Mouse (Mus musculus) midbrain, embryonic 16.5 days (tissue): Measurements from ENCODE around the gene Msh4. TPM values are rescaled to one million over a fixed set of nuclear protein-coding genes. Genes with fewer than 3 reads are reported as not detected.
A peak's percentile ranks its signal among the peaks of the same experiment; 100 is the strongest.

ENCODE experiments used
- ATAC-seq: fragments of 200-750 bp; cut with Nextera tagmentation; 2 replicates; pipeline ENCODE4 v1.8.0; 2017; ENCODE audit warnings: moderate TSS enrichment
- H3K27ac ChIP-seq: fragments of 300-500 bp; sonication (generic); 2 replicates; pipeline ENCODE4 v1.5.1; 2014; ENCODE audit warnings: mild to moderate bottlenecking, low read length, mixed read lengths
- H3K27me3 ChIP-seq: fragments of 300-500 bp; sonication (generic); 2 replicates; pipeline ENCODE4 v1.6.1; 2014; ENCODE audit warnings: low read depth, low read length, mixed read lengths; ENCODE audit not compliant: control insufficient read depth, insufficient read depth
- H3K36me3 ChIP-seq: fragments of 300-500 bp; sonication (generic); 2 replicates; pipeline ENCODE4 v1.6.1; 2014; ENCODE audit warnings: mild to moderate bottlenecking, low read length, moderate library complexity, mixed read lengths; ENCODE audit not compliant: control insufficient read depth, insufficient read depth
- H3K4me1 ChIP-seq: fragments of 300-500 bp; sonication (generic); 2 replicates; pipeline ENCODE4 v1.6.1; 2014; ENCODE audit warnings: mild to moderate bottlenecking, low read length, mixed read lengths; ENCODE audit not compliant: control insufficient read depth, insufficient read depth
- H3K4me2 ChIP-seq: fragments of 300-500 bp; sonication (generic); 2 replicates; pipeline ENCODE4 v1.6.1; 2014; ENCODE audit warnings: mild to moderate bottlenecking, low read length, mixed read lengths
- H3K4me3 ChIP-seq: fragments of 300-500 bp; sonication (generic); 2 replicates; pipeline ENCODE4 v1.5.1; 2014; ENCODE audit warnings: low read depth, mild to moderate bottlenecking, low read length, moderate library complexity, mixed read lengths
- H3K9ac ChIP-seq: fragments of 300-500 bp; sonication (generic); 2 replicates; pipeline ENCODE4 v1.6.1; 2014; ENCODE audit warnings: low read depth, low read length, mixed read lengths
- H3K9me3 ChIP-seq: fragments of 300-500 bp; sonication (generic); replicated peaks from 2 replicates; pipeline ENCODE4 v1.6.1; 2014; ENCODE audit warnings: mild to moderate bottlenecking, low read length, mixed read lengths; ENCODE audit not compliant: control insufficient read depth, poor library complexity, severe bottlenecking
- whole genome bisulfite sequencing: fragments of 180-500 bp; shearing (Covaris S2); extraction: QIAGEN DNeasy Blood & Tissue Kit; methylation state at CpG from one replicate; pipeline ENCODE4 v1.1.7; 2014; 5-methylcytosine and 5-hydroxymethylcytosine counted together
- polyA plus RNA-seq: library from polyadenylated mRNA; unstranded; fragments of >200 nt; fragmentation: Nextera tagmentation; extraction: Ambion mirVana; gene quantifications from 2 replicates; pipeline ENCODE4 v1.2.1, GENCODE M21; 2015

Gene Msh4
- polyA plus RNA-seq, 1 experiment from 2014 or later = 0.15 TPM

DNA sequence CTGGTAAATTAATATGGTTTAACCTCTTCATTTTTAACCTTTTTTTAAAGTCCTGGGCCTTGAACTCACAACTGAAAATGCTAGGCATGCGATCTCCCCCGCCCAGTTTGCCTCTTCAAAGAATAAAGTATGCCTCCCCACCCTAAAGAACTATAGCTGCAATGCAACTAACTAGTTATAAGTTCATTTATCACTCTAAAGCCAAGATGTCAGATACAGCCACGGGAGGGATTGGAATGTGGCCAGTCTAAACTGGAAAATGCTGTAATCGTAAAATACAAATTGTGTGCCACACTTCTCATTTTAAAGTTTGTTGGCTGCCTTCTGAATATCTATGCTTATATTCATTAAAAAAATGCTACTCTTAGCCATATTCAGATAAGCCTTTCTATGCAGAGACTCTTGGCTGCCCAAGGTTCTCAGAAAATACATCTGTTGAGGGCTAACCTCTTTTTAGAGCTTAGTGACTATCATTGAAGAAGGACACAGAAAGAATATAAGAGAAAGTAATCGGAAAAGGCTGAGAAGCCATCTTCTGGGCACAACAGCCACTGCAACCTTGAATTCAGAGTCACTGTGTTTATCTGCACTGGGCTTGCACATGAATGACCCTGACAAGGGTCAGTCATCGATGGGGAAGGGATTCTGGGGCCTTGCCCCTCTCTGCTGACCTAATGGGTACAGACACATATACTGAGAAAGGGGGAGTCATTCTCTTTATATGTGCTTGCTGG, 7.7 kb upstream of the Msh4 start:
- peak overlapping the region; percentile 73 for H3K9ac ChIP-seq
- H3K9me3 ChIP-seq = no peaks in the 10 kb centered on the region
- peaks cover 18% of the 10 kb centered on the region for H3K36me3 ChIP-seq
- H3K27me3 ChIP-seq = no peaks in the 10 kb centered on the region
- peak overlapping the region; percentile 92 for H3K27ac ChIP-seq
- peak overlapping the region; percentile 86 for H3K4me3 ChIP-seq
- 61% methylated on average over 6 of the region's 6 CpGs for WGBS
- H3K4me2 ChIP-seq = peak overlapping the region; percentile 70
- peaks cover 32% of the 10 kb centered on the region for H3K4me1 ChIP-seq
- ATAC-seq = no peak

GRCm38 (mm10) chr3:153912546-153913509, 6.9 kb upstream of the Msh4 start, which contains the start of gene Rabggtb:
Rabggtb (minus strand) TSS chr3:153913009.
- peak; percentile 98 for ATAC-seq
- under 1% methylated on average over 64 of the region's 65 CpGs for WGBS
- H3K4me1 ChIP-seq = peaks cover 32% of the 10 kb centered on the region

DNA sequence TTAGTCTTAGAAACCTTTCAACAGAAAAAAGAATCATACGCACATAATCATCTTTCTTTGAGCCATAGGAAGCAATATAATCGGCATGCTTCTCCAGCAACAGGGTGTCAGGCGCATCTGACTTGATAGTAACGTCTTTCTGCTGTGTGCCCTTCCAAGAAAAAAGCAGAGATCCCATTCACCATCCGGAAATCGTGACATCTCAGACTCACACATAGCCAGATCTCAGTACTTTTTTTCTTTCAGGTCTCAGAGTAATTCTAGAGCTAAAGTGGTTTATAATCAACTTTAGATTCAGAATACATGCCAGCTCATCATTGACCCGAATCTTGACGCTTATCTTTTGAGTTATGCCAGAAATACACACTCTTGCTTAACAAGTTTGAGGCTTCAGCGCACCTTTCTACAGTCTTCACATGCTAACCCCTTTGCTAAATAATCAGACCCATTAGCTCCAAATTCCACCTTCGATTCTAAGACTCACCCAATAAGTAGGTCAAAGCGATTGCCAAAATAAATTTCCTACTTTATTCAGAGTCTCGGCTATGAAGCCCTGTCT, 6.0 kb upstream of the Msh4 start:
- peak overlapping the region; percentile 86 for H3K4me3 ChIP-seq
- no peaks in the 10 kb centered on the region for H3K27me3 ChIP-seq
- no peak for ATAC-seq
- H3K4me1 ChIP-seq = peaks cover 32% of the 10 kb centered on the region
- H3K4me2 ChIP-seq = peak overlapping the region; percentile 78
- H3K9ac ChIP-seq = peak overlapping the region; percentile 97
- H3K9me3 ChIP-seq = no peaks in the 10 kb centered on the region
- H3K27ac ChIP-seq = peak overlapping the region; percentile 92
- WGBS = 4% methylated on average over 12 of the region's 12 CpGs
- H3K36me3 ChIP-seq = peaks cover 26% of the 10 kb centered on the region

More at GRCm38 (mm10) chr3:153912546-153913509, 6.9 kb upstream of the Msh4 start, which contains the start of gene Rabggtb:
- Histone ChIP-seq H3K36me3 (peaks cover 26% of the 10 kb centered on the region), H3K9me3 (no peaks in the 10 kb centered on the region), H3K4me3 (peak within 1 kb of the TSS; percentile 86), H3K4me2 (peak within 1 kb of the TSS; percentile 78), H3K27ac (peak within 1 kb of the TSS; percentile 92), H3K27me3 (no peaks in the 10 kb centered on the region), H3K9ac (peak within 1 kb of the TSS; percentile 97)

DNA sequence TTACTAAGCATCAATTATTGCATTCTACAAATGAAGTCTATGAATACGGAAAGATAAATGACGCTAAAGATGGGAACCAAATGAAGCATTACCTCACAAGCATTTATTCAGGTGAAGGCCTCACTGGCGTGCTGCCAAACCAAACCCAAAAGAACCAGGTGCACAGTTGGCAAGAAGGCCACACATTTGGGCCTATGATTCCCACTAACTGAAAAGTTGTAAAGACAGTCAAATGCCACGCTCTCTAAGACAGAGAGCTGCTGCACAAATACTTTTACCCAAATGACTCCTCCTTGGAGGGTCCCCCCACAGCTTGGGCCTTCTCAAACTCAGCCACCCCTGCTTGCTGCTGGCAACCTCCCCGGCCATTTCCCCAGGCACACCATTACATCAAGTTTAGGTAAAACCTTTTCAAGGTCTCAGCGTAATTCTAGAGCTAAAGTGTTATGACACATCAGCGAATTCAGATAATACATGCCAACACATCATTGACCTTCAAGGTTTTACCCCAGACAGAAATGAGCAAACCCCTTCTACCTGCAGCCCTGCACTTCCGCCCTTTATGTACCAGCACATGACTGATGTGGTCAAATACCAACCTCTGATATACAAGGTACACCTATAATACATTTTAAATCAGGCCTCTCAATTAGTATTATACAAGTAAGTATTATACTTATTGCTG, 5.4 kb upstream of the Msh4 start:
- ATAC-seq = no peak
- WGBS = 47% methylated on average over 8 of the region's 8 CpGs
- Histone ChIP-seq H3K27ac (no peak overlapping the region), H3K4me3 (peak overlapping the region; percentile 86), H3K4me1 (peaks cover 32% of the 10 kb centered on the region), H3K36me3 (peaks cover 30% of the 10 kb centered on the region), H3K9ac (peak overlapping the region; percentile 97), H3K9me3 (no peaks in the 10 kb centered on the region), H3K4me2 (peak overlapping the region; percentile 78), H3K27me3 (no peaks in the 10 kb centered on the region)

- Histone ChIP-seq H3K4me3 (no peak overlapping the region), H3K4me2 (peak overlapping the region; percentile 78), H3K4me1 (peaks cover 32% of the 10 kb centered on the region), H3K9me3 (no peaks in the 10 kb centered on the region), H3K36me3 (peaks cover 38% of the 10 kb centered on the region), H3K27ac (no peak overlapping the region), H3K9ac (no peak overlapping the region), H3K27me3 (no peaks in the 10 kb centered on the region)
- WGBS = 67% methylated on average over 7 of the region's 7 CpGs
- no peak for ATAC-seq
Observed at GRCm38 (mm10) chr3:153910489-153910888, 4.6 kb upstream of the Msh4 start.

- WGBS = 79% methylated on average over 5 of the region's 5 CpGs
Observed at GRCm38 (mm10) chr3:153908919-153909318, 3.0 kb upstream of the Msh4 start.

GRCm38 (mm10) chr3:153905251-153906135, 445 bp downstream of the Msh4 start:
- Histone ChIP-seq H3K36me3 (peaks cover 41% of the 10 kb centered on the region), H3K4me3 (no peak overlapping the region), H3K4me2 (no peak overlapping the region), H3K27ac (no peak overlapping the region), H3K27me3 (no peaks in the 10 kb centered on the region), H3K9ac (no peak overlapping the region), H3K9me3 (no peaks in the 10 kb centered on the region), H3K4me1 (peaks cover 8% of the 10 kb centered on the region)
- 87% methylated on average over 49 of the region's 49 CpGs for WGBS
- ATAC-seq = peak; percentile 40; the same call in 1 of the 2 replicates

More at GRCm38 (mm10) chr3:153908919-153909318, 3.0 kb upstream of the Msh4 start:
- no peak for ATAC-seq
- Histone ChIP-seq H3K36me3 (peaks cover 43% of the 10 kb centered on the region), H3K4me2 (no peak overlapping the region), H3K4me1 (peaks cover 31% of the 10 kb centered on the region), H3K27me3 (no peaks in the 10 kb centered on the region), H3K27ac (no peak overlapping the region), H3K9me3 (no peaks in the 10 kb centered on the region), H3K9ac (no peak overlapping the region), H3K4me3 (no peak overlapping the region)
